In the genomic region with DNA sequence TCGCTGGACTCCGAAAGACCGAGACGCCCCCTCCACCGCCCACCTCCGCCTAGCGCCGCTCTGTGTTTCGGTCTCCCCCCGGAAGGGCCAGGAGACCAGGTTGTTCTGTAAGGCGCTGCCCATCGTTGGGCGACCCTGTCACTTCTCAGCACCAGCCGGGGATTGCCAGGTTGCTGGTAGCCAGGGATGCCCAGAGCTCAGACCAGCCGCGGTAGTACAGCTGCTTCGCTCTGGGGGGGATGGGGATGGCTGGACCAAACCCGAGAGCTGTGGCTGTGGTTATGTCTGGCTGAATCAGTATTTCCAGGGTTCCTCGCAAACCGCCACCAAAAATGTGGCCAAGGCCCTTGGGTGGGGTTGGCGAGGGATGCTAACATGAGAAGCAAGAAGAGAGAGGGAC, we compare ENCODE assay signal across 8 mouse cellular contexts. TPM values are rescaled to one million over a fixed set of nuclear protein-coding genes. Genes with fewer than 3 reads are reported as not detected.
DNase-seq lines count a peak whose midpoint lies in the region; ATAC-seq and TF ChIP-seq lines count a peak whose summit lies in the region.

No protein-coding gene starts in this region.

- ATAC-seq in cerebellum, adult (ENCODE audit: insufficient number of reproducible peaks, low FRiP score, low TSS enrichment), result peak; percentile 29; the same call in 1 of the 2 replicates
- ATAC-seq in liver, embryonic 13.5 days (ENCODE audit: low read depth), result no peak

- peak overlapping the region; percentile 90 for H3K4me2 ChIP-seq in liver, embryonic 13.5 days

- DNase-seq in cerebellum, postnatal 14 days, result no peak
- DNase-seq in testis, postnatal 10 days (ENCODE audit: low spot score), result no peak
- no peak for DNase-seq in liver, embryonic 13.5 days
- no peak for DNase-seq in left cerebral cortex, adult 18-20 months (ENCODE audit: low spot score in 2 of 2)
- no peak for DNase-seq in cerebellum, adult 11 months
- no peak for DNase-seq in embryo, embryonic 10 days (ENCODE audit: low spot score)

- no peaks in the 10 kb centered on the region for H3K36me3 ChIP-seq in testis, adult 2 months (ENCODE audit: control insufficient read depth, insufficient read depth, low read length)
- H3K36me3 ChIP-seq in liver, embryonic 13.5 days, result no peaks in the 10 kb centered on the region

- H3K9ac ChIP-seq in liver, embryonic 13.5 days, result peak overlapping the region; percentile 35; the same call in 1 of the 2 replicates

- H3K27me3 ChIP-seq in testis, adult 2 months (ENCODE audit: control insufficient read depth, insufficient read depth, low read length), result no peaks in the 10 kb centered on the region
- peaks cover 78% of the 10 kb centered on the region for H3K27me3 ChIP-seq in liver, embryonic 13.5 days

- no peak for TF ChIP-seq CTCF in testis, adult 2 months (IDR thresholded peaks at IDR 0.05; ENCODE audit: control insufficient read depth, insufficient read depth, insufficient replicate concordance, low read depth, low read length)

- H3K4me3 ChIP-seq in testis, adult 2 months (ENCODE audit: control insufficient read depth, low read depth, low read length), result peak overlapping the region; percentile 56
- H3K4me3 ChIP-seq in liver, embryonic 13.5 days (replicated peaks), result peak overlapping the region; percentile 67

- H3K9me3 ChIP-seq in liver, embryonic 13.5 days (replicated peaks), result no peaks in the 10 kb centered on the region

- WGBS in liver, embryonic 13.5 days (ENCODE audit: insufficient replicate concordance), result 3% methylated on average over 21 of the region's 21 CpGs

- H3K27ac ChIP-seq in testis, adult 2 months (ENCODE audit: control insufficient read depth, insufficient read depth, low read depth, low read length), result no peak overlapping the region
- no peak overlapping the region for H3K27ac ChIP-seq in liver, embryonic 13.5 days

- H3K4me1 ChIP-seq in testis, adult 2 months (ENCODE audit: control insufficient read depth, insufficient read depth, low read length), result peaks cover 15% of the 10 kb centered on the region
- H3K4me1 ChIP-seq in liver, embryonic 13.5 days (replicated peaks), result peaks cover 35% of the 10 kb centered on the region

- no peak for TF ChIP-seq POLR2A in testis, adult 2 months (IDR thresholded peaks at IDR 0.05; ENCODE audit: control insufficient read depth, low read depth, low read length)

RNA-seq across cellular contexts. Expression of gene Man1c1, which starts 0.5 kb away (rescaled TPM):
- 0.87 and 0.95 TPM in 2 replicates for polyA plus RNA-seq in testis, adult 2 months (2012; rRNA removed)
- polyA plus RNA-seq in liver, embryonic 13.5 days (2015; fragmentation: Nextera tagmentation; extraction: Ambion mirVana), result 1.2 and 1.3 TPM in 2 replicates
- 10 to 100 TPM; 44.5 to 45.6 TPM for total RNA-seq in left cerebral cortex, adult 18-20 months (2021)
